Mouse (Mus musculus) lung, embryonic 14.5 days (tissue): ENCODE results near the gene Wdr70. TPM values are rescaled to one million over a fixed set of nuclear protein-coding genes. Genes with fewer than 3 reads are reported as not detected.
A peak's percentile ranks its signal among the peaks of the same experiment; 100 is the strongest.

Source experiments
- ATAC-seq: fragments of 200-750 bp; cut with Nextera tagmentation; 2 replicates; pipeline ENCODE4 v1.8.0; 2017; ENCODE audit warnings: mild to moderate bottlenecking, moderate TSS enrichment, moderate library complexity; ENCODE audit not compliant: insufficient read depth
- DNase-seq: peaks from one replicate; pipeline ENCODE4 v3.0.0-alpha.2; 2015
- H3K27ac ChIP-seq: fragments of 300-500 bp; sonication (generic); 2 replicates; pipeline ENCODE4 v1.5.1; 2014; ENCODE audit warnings: low read depth, mild to moderate bottlenecking, moderate library complexity
- H3K27me3 ChIP-seq: fragments of 300-500 bp; sonication (generic); 2 replicates; pipeline ENCODE4 v1.6.1; 2014; ENCODE audit warnings: low read length, control low read depth; ENCODE audit not compliant: insufficient read depth
- H3K36me3 ChIP-seq: fragments of 300-500 bp; sonication (generic); 2 replicates; pipeline ENCODE4 v1.6.1; 2014; ENCODE audit warnings: control low read depth; ENCODE audit not compliant: insufficient read depth
- H3K4me1 ChIP-seq: fragments of 300-500 bp; sonication (generic); 2 replicates; pipeline ENCODE4 v1.6.1; 2014; ENCODE audit warnings: antibody characterized with exemption, control low read depth; ENCODE audit not compliant: insufficient read depth
- H3K4me2 ChIP-seq: fragments of 300-500 bp; sonication (generic); 2 replicates; pipeline ENCODE4 v1.6.1; 2014; ENCODE audit warnings: mild to moderate bottlenecking
- H3K4me3 ChIP-seq: fragments of 300-500 bp; sonication (generic); 2 replicates; pipeline ENCODE4 v1.5.1; 2014; ENCODE audit warnings: low read depth, low read length
- H3K9ac ChIP-seq: fragments of 300-500 bp; sonication (generic); 2 replicates; pipeline ENCODE4 v1.6.1; 2014
- H3K9me3 ChIP-seq: fragments of 300-500 bp; sonication (generic); 2 replicates; pipeline ENCODE4 v1.6.1; 2016; ENCODE audit warnings: low read depth, low read length, control low read depth
- CTCF ChIP-seq: IDR thresholded peaks from 2 replicates; pipeline ENCODE4 v1.5.1; 2016; ENCODE audit warnings: antibody characterized with exemption, low read depth
- WGBS: fragments of 180-500 bp; shearing (Covaris S2); extraction: QIAGEN DNeasy Blood & Tissue Kit; methylation state at CpG from one replicate; pipeline ENCODE4 v1.1.7; 2014; 5-methylcytosine and 5-hydroxymethylcytosine counted together
- polyA plus RNA-seq: library from polyadenylated mRNA; unstranded; fragments of >200 nt; fragmentation: Nextera tagmentation; extraction: Ambion mirVana; gene quantifications from 2 replicates; pipeline ENCODE4 v1.2.1, GENCODE M21; 2014

Gene Wdr70
- polyA plus RNA-seq, 1 experiment from 2014 or later: 52.7 TPM

GRCm38 (mm10) chr15:7921124-7921523 lies 177.9 kb downstream of the Wdr70 start:
- Histone ChIP-seq H3K4me1 (no peaks in the 10 kb centered on the region), H3K4me3 (no peak overlapping the region), H3K4me2 (no peak overlapping the region), H3K27ac (no peak overlapping the region), H3K36me3 (no peaks in the 10 kb centered on the region), H3K9me3 (no peaks in the 10 kb centered on the region), H3K27me3 (no peaks in the 10 kb centered on the region), H3K9ac (no peak overlapping the region)
- 84% methylated on average over 6 of the region's 6 CpGs for WGBS
- DNase-seq (no peak), ATAC-seq (no peak)
- TF ChIP-seq CTCF: no peak

GRCm38 (mm10) chr15:7906491-7907035 lies 192.4 kb downstream of the Wdr70 start:
- no peak for DNase-seq
- H3K27ac ChIP-seq: no peak overlapping the region
- no peak overlapping the region for H3K9ac ChIP-seq
- H3K27me3 ChIP-seq: no peaks in the 10 kb centered on the region
- WGBS: 84% methylated on average over 5 of the region's 5 CpGs
- H3K4me2 ChIP-seq: no peak overlapping the region
- H3K36me3 ChIP-seq: no peaks in the 10 kb centered on the region
- TF ChIP-seq CTCF: no peak
- peaks cover 5% of the 10 kb centered on the region; the same call in 1 of the 2 replicates for H3K9me3 ChIP-seq
- no peak for ATAC-seq
- H3K4me3 ChIP-seq: no peak overlapping the region
- no peaks in the 10 kb centered on the region for H3K4me1 ChIP-seq

- Histone ChIP-seq H3K9ac (no peak overlapping the region), H3K4me2 (no peak overlapping the region), H3K27ac (no peak overlapping the region), H3K4me3 (no peak overlapping the region), H3K9me3 (no peaks in the 10 kb centered on the region), H3K4me1 (no peaks in the 10 kb centered on the region), H3K36me3 (no peaks in the 10 kb centered on the region), H3K27me3 (no peaks in the 10 kb centered on the region)
- DNase-seq (no peak), ATAC-seq (no peak)
- TF ChIP-seq CTCF: peak; percentile 38
- WGBS: 90% methylated on average over 6 of the region's 6 CpGs
Measured at GRCm38 (mm10) chr15:7899286-7899685, 199.7 kb downstream of the Wdr70 start.

GRCm38 (mm10) chr15:7891547-7892282 lies 207.3 kb downstream of the Wdr70 start:
- Histone ChIP-seq H3K9me3 (no peaks in the 10 kb centered on the region), H3K4me1 (peaks cover 12% of the 10 kb centered on the region), H3K27me3 (no peaks in the 10 kb centered on the region), H3K4me3 (no peak overlapping the region), H3K4me2 (no peak overlapping the region), H3K9ac (no peak overlapping the region), H3K27ac (no peak overlapping the region), H3K36me3 (no peaks in the 10 kb centered on the region)
- peak; percentile 92 for DNase-seq
- peak; percentile 83 for ATAC-seq
- TF ChIP-seq CTCF: no peak
- WGBS: 6% methylated on average over 9 of the region's 9 CpGs

GRCm38 (mm10) chr15:7890286-7890685 lies 208.7 kb downstream of the Wdr70 start:
- H3K27me3 ChIP-seq: no peaks in the 10 kb centered on the region
- no peaks in the 10 kb centered on the region for H3K36me3 ChIP-seq

DNA sequence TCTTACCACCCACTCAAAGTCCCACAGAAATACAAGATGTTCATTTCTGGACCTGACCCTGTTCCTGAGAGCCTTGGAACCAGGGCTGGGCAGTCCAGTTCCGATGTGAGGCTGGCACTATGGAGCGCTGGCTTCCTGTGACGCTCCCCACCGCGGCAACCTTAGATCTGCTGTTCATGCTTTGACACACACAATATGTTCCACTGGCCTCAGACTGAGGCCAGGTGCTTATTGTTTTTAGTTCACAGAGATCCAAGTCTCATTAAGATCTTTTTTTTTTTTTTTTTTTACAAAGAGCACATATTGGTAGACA lies 209.7 kb downstream of the Wdr70 start:
- 84% methylated on average over 5 of the region's 5 CpGs for WGBS
- DNase-seq: no peak

More at GRCm38 (mm10) chr15:7890286-7890685, 208.7 kb downstream of the Wdr70 start:
- H3K4me1 ChIP-seq: peaks cover 12% of the 10 kb centered on the region
- DNase-seq (no peak), ATAC-seq (no peak)
- TF ChIP-seq CTCF: no peak
- H3K9ac ChIP-seq: no peak overlapping the region
- no peak overlapping the region for H3K4me2 ChIP-seq
- no peak overlapping the region for H3K27ac ChIP-seq
- H3K9me3 ChIP-seq: no peaks in the 10 kb centered on the region
- 63% methylated on average over 5 of the region's 5 CpGs for WGBS
- no peak overlapping the region for H3K4me3 ChIP-seq

DNA sequence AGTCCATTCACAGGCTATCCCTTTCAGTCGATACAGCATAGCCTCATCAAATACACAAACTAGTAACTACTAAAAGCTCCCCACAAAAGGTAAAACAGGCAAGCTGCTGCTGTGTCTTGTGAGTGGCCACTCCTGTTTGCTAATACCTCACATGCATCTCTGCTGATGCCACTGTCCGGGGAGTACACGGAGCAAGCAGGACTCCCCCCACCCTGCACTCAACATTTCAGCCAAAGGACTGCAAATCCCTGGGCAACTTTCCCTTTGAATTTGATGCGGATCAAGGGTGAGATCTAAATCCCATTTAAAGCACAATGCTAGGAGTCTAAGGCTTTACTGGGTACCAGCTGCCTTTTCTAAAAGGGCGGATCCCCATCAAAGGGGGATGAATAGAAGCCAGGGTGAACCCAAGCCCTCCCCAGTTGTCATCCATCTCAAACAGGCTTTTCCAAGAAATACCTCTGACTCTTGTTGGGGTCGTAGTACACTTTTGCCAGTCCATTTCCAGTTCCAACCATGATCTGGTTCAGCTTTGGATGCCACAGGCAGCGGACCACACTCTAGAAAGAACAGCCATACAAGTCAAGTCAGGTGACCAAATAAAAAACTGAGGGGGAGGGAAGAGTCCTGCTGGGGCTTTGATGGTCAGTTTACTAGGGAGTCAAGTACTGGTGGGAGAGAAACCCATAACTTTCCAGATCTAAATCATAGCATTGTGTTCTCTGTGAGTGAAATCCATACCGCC lies 210.2 kb downstream of the Wdr70 start:
- ATAC-seq: no peak

More for the DNA sequence above, 209.7 kb downstream of the Wdr70 start:
- no peak overlapping the region for H3K4me2 ChIP-seq
- H3K27ac ChIP-seq: no peak overlapping the region
- H3K36me3 ChIP-seq: no peaks in the 10 kb centered on the region
- no peak overlapping the region for H3K4me3 ChIP-seq
- no peak for TF ChIP-seq CTCF
- no peak for ATAC-seq
- H3K9me3 ChIP-seq: no peaks in the 10 kb centered on the region
- peaks cover 12% of the 10 kb centered on the region for H3K4me1 ChIP-seq
- H3K27me3 ChIP-seq: no peaks in the 10 kb centered on the region
- H3K9ac ChIP-seq: no peak overlapping the region

More for the DNA sequence above, 210.2 kb downstream of the Wdr70 start:
- Histone ChIP-seq H3K27ac (no peak overlapping the region), H3K36me3 (no peaks in the 10 kb centered on the region), H3K4me3 (no peak overlapping the region), H3K9ac (no peak overlapping the region), H3K9me3 (no peaks in the 10 kb centered on the region), H3K4me2 (no peak overlapping the region), H3K27me3 (no peaks in the 10 kb centered on the region), H3K4me1 (peaks cover 12% of the 10 kb centered on the region)
- 87% methylated on average over 8 of the region's 8 CpGs for WGBS
- TF ChIP-seq CTCF: no peak
- DNase-seq: no peak
